Mouse (Mus musculus): ENCODE data around the gene Fbxo34.
"Not testable (repeated sequence)": the region's sequence is repeated elsewhere in the genome, so short reads cannot be mapped to it uniquely, and the experiment has no call there.

Fbxo34 gene

GRCm38 (mm10) chr14:47450121-47450520, at the start of gene Fbxo34:
Fbxo34 (plus strand) TSS chr14:47450421.
- DNase-seq = not testable (repeated sequence)

DNA sequence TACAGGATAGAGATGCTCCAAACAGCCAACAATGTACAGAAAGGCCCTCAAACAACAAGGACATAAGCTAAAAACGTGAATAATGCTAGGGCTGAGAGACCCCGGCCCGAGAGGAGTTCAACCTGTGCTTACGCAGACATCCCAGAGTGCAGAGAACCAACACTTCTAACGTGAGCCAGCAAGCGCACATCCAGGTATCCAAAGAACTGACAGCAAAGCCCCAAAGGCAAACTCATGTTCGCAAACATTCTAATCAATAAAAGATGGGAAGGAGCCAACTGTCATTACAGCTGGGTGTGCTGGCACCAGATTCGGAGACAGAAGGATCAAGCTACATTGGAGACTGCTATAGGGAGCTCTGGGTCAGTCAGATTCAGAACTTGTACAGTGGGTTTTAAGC, 47.5 kb upstream of the Fbxo34 start:
- DNase-seq = no peak

GRCm38 (mm10) chr14:47406000-47406399, 44.2 kb upstream of the Fbxo34 start:
- DNase-seq = no peak

GRCm38 (mm10) chr14:47417346-47417745, 32.9 kb upstream of the Fbxo34 start:
- DNase-seq = no peak

DNA sequence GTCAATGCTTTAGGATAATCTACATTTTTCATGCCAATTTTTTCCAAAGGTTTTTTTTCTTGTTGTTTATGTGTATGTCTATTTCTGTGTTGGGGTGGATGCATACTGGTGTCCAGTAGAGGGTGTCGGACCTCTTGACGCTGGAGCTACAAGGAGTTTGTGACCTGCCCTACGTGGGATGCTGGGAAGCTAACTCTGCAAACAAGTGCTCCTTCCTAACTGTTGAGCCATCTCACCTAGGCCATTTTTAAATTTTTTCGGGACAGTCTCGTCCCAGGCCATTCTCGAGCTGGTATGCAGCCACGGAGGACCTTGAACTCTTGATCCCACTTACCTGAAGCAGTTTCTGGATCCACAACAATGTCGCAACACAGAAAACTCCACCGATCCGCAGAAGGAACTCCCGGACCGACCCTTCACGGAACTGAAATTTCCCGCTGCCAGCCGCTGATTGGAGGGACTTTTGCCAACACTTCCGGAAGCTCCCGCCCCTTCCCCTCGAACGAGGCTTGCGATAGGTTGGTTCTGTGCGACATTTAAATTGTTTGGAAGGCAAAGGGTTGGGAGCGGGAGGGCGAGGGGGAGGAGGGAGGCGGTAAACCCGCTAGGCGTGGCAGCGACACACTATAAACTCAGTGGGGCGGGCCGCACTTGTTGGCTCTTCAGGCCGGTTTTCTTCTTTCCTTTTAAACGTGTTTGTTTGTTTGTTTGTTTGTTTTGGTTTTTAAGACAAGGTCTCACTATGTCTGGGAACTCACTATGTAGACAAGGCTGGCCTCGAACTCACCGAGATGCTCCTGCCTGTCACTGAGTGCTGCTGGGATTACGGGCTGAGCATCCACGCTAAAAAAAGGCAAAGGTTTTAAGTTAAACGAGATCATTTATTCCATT, 32.2 kb upstream of the Fbxo34 start, which contains the start of gene Dlgap5:
Gene Dlgap5, minus strand, starts transcription at position 633 of the 891 bp plus-strand sequence.
- peak; percentile 89 for DNase-seq

DNA sequence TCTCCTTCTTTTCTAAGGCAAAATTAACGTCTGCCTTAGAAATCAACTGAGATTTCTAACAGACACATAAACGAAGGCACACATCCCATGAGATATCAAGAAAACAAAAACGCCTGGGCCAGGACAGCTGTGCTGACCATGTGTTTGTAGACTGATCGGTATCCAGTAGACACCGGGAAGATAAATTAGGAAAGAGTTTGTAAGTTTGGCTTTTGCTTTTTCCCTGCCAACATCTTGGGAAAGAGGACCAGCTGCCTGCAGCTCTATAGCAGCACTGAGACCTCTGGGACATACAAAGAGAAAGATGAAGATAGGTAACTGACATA, 31.6 kb upstream of the Fbxo34 start:
- DNase-seq = no peak

DNA sequence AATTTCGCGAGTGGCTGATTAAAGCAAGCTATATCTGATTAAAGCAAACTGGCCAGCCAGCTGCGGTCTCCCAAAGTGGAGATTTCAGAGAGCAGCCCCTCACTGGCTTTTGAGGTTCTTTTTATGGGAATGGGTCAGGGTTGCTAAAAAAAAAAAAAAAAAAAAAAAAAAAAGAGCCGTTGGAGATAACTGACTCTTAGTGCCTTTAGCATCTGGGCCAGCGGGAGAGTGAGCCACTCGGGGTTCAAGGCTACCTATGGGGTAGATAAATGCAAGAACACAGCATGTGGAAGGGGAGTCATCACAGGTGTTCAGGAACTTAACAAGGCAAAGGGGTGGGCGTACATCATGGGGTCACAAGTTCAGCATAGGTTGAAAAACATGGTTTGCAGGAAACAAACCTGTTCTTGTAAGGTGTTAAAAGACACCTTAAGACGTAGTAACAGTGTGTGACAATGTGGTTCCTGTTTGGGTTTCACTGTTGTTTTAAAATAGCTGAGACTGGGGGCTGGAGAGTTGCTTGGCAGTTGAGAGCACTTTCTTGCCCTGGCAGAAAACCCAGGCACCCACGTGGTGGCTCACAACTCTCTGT, 31.1 kb upstream of the Fbxo34 start:
- DNase-seq = no peak

DNA sequence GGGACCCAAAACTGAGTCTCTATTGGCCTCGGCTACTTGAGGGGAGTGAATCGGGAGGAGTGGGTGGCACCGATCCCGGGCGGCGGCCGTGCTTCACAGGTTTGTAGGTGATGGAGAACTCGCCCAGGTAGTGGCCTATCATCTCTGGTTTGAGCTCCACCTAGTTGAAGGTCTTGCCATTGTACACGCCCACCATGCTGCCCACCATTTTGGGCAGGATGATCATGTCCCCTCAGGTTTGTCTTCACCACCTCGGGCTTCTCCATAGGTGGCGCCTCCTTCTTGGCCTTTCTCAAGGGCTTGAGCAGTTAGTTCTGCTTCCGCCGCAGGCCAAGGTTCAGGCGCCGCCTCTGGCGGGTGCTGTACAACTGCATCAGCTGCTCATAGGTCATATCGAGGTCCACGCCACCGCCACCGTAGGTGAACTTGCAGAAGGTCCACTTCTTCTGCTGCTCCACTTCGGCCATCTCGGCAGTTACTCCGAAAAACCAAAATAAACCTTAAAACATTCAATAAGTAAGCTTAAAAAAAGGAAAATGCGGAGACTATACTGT, 30.4 kb upstream of the Fbxo34 start:
- DNase-seq = no peak

- DNase-seq = no peak
These were observed 28.6 kb upstream of the Fbxo34 start for GRCm38 (mm10) chr14:47421606-47422005.

- no peak for DNase-seq
These were observed 27.8 kb upstream of the Fbxo34 start for GRCm38 (mm10) chr14:47422466-47422865.

- DNase-seq = no peak
These were observed 17.2 kb upstream of the Fbxo34 start for GRCm38 (mm10) chr14:47432987-47433386.

DNA sequence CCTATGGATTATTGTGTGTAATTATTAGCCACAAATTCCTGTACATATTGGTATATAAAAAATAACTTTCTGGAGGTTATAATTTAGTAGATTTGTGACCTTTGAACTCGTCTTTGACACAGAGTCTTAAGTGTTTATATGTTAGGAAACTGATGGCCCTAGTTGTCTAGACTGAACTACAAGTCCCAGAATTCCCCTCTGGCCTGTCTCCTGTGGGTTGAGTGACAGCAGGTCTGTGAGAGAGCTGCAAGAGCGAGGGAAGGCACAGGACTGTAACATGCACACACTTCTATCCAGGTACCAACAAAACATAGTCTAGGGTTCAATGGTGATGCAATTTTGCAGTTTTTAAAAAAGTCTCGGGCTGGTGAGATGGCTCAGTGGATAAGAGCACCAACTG, 11.3 kb upstream of the Fbxo34 start:
- no peak for DNase-seq

GRCm38 (mm10) chr14:47444907-47445306, 5.3 kb upstream of the Fbxo34 start:
- no peak for DNase-seq

DNA sequence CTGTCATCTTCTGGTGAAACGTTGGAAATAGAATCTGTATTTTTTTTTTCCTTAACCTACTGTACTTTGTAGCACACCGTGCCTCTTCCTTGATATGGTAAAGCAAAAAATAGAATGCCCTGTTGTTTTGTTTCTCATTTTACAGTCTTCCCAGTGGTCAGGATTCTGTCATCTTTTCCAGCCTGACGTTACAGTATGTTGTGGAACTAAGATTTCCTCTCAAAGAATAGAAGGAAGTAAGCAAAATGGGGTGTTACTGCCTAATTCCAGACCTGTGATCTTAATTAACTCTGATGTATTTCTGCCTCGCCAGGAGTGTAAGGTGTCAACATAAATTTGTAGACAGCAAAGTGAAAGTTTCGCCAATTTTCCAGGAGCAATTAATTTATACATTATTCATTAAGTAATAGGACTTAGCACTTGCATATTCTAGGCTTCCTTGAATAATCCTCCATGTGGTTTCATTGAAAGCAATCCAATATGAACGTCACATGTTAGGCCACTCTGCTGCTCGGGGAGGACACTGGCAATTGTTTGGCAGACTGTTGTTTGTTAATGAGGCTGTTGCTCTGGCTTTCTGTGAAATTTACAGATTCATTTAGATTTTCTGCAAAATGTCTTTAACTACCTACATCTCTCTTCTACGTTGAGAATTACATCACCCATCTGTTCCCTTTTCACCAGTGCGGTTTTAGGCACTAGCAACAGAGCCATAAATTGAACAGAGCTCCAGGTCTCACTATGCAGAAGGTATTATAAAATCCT, 4.7 kb upstream of the Fbxo34 start:
- DNase-seq = no peak

GRCm38 (mm10) chr14:47459556-47459955, 9.3 kb downstream of the Fbxo34 start:
- no peak for DNase-seq

DNA sequence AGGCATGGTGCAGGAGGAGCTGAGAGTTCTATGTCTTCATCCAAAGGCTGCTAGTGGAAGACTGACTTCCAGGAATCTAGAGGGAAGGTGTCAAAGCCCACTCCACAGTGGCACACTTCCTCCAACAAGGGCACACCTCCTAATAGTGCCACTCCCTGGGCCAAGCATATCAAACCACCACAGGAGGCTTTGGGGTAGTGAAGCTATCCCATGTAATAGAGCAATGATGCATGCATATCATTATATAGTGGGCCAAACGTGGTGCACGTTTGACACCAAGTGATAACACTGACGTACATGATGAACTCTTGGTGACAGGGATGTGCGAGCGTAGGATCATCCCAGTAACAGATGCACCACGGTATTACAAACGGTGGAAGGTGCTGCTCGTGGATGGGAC, 11.8 kb downstream of the Fbxo34 start:
- DNase-seq = no peak

- DNase-seq = no peak
These were observed 12.2 kb downstream of the Fbxo34 start for GRCm38 (mm10) chr14:47462453-47462852.

GRCm38 (mm10) chr14:47462877-47463460, 12.7 kb downstream of the Fbxo34 start:
- DNase-seq = no peak

DNA sequence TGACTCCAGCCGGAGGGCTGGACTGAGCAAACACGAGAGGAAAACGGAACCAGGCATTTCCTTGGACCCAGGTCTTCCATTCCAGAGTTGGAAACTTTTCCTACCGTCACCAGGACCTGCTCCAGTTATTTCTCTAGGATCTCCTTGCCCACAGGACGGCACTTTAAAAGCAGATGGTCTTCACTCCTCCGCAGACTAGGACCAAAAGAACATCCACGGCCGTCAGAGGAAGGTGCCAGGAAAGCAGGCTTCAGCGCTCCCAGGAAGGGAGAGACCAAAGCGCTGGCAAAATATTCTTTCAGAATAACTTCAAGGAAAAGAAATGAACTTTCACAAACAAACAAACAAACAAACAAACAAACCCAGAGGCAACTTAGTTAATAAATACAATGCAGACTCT, 14.2 kb downstream of the Fbxo34 start:
- peak; percentile 67 for DNase-seq

- no peak for DNase-seq
These were observed 15.4 kb downstream of the Fbxo34 start for GRCm38 (mm10) chr14:47465468-47466175.

DNA sequence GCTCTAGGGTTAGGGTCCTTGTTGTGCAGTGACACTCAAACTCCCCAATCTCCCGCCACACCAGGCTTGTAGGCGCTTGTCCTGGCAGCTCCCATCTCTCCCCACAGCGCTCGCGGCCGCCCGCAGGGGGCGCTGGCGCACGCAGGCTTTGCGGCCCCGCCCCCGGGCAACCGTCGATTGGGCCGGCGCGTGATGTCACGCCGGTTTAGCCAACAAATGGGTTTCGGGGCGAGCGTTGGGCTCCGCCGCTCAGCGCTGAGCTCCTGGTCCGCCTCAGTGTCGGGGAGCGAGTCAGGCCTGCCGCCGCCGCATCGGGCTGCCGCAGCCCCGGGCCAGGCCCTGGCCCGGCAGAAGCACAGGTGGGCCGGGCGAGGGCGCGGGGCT, 22.1 kb downstream of the Fbxo34 start:
- DNase-seq = peak; percentile 97
